Mouse (Mus musculus) hindlimb bud, embryonic 11.5 days (tissue): ENCODE results near the gene Chac2.
A peak's percentile ranks its signal among the peaks of the same experiment; 100 is the strongest.
"Not testable (repeated sequence)": the region's sequence is repeated elsewhere in the genome, so short reads cannot be mapped to it uniquely, and the experiment has no call there.

Experiments
- DNase-seq: peaks from one replicate; pipeline ENCODE4 v3.0.0-alpha.2; 2012; ENCODE audit warnings: low read depth, low spot score; ENCODE audit errors: extremely low spot score

Gene Chac2

GRCm38 (mm10) chr11:30985877-30986624, at the start of gene Chac2:
Gene Chac2 (minus strand): TSS chr11:30986350.
- DNase-seq = peak; percentile 60

GRCm38 (mm10) chr11:31034958-31035357, 48.8 kb upstream of the Chac2 start:
- DNase-seq = no peak

- DNase-seq = not testable (repeated sequence)
These were observed 31.3 kb upstream of the Chac2 start for GRCm38 (mm10) chr11:31017466-31017865.

GRCm38 (mm10) chr11:31009668-31010067, 23.5 kb upstream of the Chac2 start:
- DNase-seq = not testable (repeated sequence)

GRCm38 (mm10) chr11:31001169-31001908, 15.2 kb upstream of the Chac2 start:
- no peak for DNase-seq

GRCm38 (mm10) chr11:31000028-31000427, 13.9 kb upstream of the Chac2 start:
- no peak for DNase-seq

GRCm38 (mm10) chr11:30998704-30999103, 12.6 kb upstream of the Chac2 start:
- DNase-seq = no peak

GRCm38 (mm10) chr11:30998199-30998598, 12.0 kb upstream of the Chac2 start:
- DNase-seq = no peak

- DNase-seq = no peak
These were observed 10.5 kb upstream of the Chac2 start for GRCm38 (mm10) chr11:30996670-30997069.

GRCm38 (mm10) chr11:30986625-30987017, 471 bp upstream of the Chac2 start:
- DNase-seq = no peak

GRCm38 (mm10) chr11:30985237-30985636, 913 bp downstream of the Chac2 start:
- DNase-seq = no peak

GRCm38 (mm10) chr11:30954279-30954725, 31.8 kb downstream of the Chac2 start, which contains the start of gene Erlec1:
Gene Erlec1 (minus strand): TSS chr11:30954335.
- peak; percentile 35 for DNase-seq

- DNase-seq = no peak
These were observed 32.5 kb downstream of the Chac2 start for GRCm38 (mm10) chr11:30953469-30954154.

- no peak for DNase-seq
These were observed 33.3 kb downstream of the Chac2 start for GRCm38 (mm10) chr11:30952829-30953228.

- no peak for DNase-seq
These were observed 42.6 kb downstream of the Chac2 start for GRCm38 (mm10) chr11:30943522-30943921.

- no peak for DNase-seq
These were observed 57.7 kb downstream of the Chac2 start for GRCm38 (mm10) chr11:30928498-30928897.

GRCm38 (mm10) chr11:30928079-30928478, 58.1 kb downstream of the Chac2 start:
- DNase-seq = no peak
